Comparison of ENCODE assay signal across 14 mouse cellular contexts in the genomic region with DNA sequence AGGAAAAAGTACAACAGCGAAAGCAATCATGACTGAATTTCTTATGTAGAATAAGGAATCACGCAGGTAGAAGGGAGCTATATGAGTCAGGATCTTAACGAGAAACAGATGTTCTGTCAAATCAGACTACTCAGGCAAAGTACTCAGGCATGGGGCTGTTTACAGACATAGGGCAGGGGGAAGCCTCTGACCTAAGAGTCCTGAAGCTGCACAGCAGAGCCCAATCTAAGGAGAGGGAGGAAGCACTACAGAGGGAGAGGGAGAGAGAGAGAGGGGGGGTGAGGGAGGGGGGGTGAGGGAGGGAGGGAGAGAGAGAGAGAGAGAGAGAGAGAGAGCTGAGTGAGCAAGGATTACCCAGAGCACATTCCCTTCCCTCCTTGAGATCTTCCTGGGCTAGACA. TPM values are rescaled to one million over a fixed set of nuclear protein-coding genes. Genes with fewer than 3 reads are reported as not detected.
DNase-seq lines count a peak whose midpoint lies in the region; ATAC-seq lines count a peak whose summit lies in the region.
"Had no signal": no experiment of that assay in that cellular context is flagged by ENCODE, and none has a peak within 500 bp of the region (broad histone marks: within the 10 kb centered on the region; RNA-seq: fewer than 3 reads in every experiment).

No protein-coding gene starts in this region.

- H3K9ac ChIP-seq in midbrain, embryonic 13.5 days (replicated peaks), result no peak overlapping the region
- no peak overlapping the region for H3K9ac ChIP-seq in embryonic facial prominence, embryonic 13.5 days
- H3K9ac ChIP-seq in neural tube, embryonic 11.5 days (ENCODE audit: low read length), result no peak overlapping the region
- H3K9ac ChIP-seq: heart, embryonic 13.5 days; hindbrain, embryonic 15.5 days; lung, embryonic 14.5 days had no signal

- H3K4me3 ChIP-seq in midbrain, embryonic 10.5 days, result no peak overlapping the region
- H3K4me3 ChIP-seq in midbrain, embryonic 13.5 days (replicated peaks), result no peak overlapping the region
- H3K4me3 ChIP-seq in embryonic facial prominence, embryonic 13.5 days, result no peak overlapping the region
- H3K4me3 ChIP-seq in neural tube, embryonic 11.5 days (ENCODE audit: low read depth, low read length), result no peak overlapping the region
- H3K4me3 ChIP-seq: heart, embryonic 13.5 days; hindbrain, embryonic 15.5 days had no signal

- no peak for ATAC-seq in midbrain, embryonic 13.5 days
- peak; percentile 78 for ATAC-seq in embryonic facial prominence, embryonic 13.5 days (ENCODE audit: insufficient number of reproducible peaks, insufficient read depth, low FRiP score, low TSS enrichment, low read depth)
- ATAC-seq in neural tube, embryonic 11.5 days (ENCODE audit: insufficient read depth, low FRiP score, low TSS enrichment), result no peak

- no peaks in the 10 kb centered on the region for H3K9me3 ChIP-seq in midbrain, embryonic 10.5 days (replicated peaks)
- H3K9me3 ChIP-seq in midbrain, embryonic 13.5 days, result no peaks in the 10 kb centered on the region
- no peaks in the 10 kb centered on the region for H3K9me3 ChIP-seq in embryonic facial prominence, embryonic 13.5 days
- H3K9me3 ChIP-seq in neural tube, embryonic 11.5 days (ENCODE audit: control insufficient read depth, low read length), result no peaks in the 10 kb centered on the region
- H3K9me3 ChIP-seq: heart, embryonic 13.5 days; hindbrain, embryonic 15.5 days had no signal

- no peaks in the 10 kb centered on the region for H3K36me3 ChIP-seq in midbrain, embryonic 10.5 days
- no peaks in the 10 kb centered on the region for H3K36me3 ChIP-seq in midbrain, embryonic 13.5 days
- H3K36me3 ChIP-seq in embryonic facial prominence, embryonic 13.5 days, result no peaks in the 10 kb centered on the region
- no peaks in the 10 kb centered on the region for H3K36me3 ChIP-seq in neural tube, embryonic 11.5 days (ENCODE audit: control insufficient read depth, insufficient read depth, low read length)
- H3K36me3 ChIP-seq: heart, embryonic 13.5 days; hindbrain, embryonic 15.5 days had no signal

- 54% methylated on average over 3 of the region's 3 CpGs for WGBS in midbrain, embryonic 10.5 days
- 50% methylated on average over 3 of the region's 3 CpGs for WGBS in midbrain, embryonic 13.5 days
- 14% methylated on average over 3 of the region's 3 CpGs for WGBS in embryonic facial prominence, embryonic 13.5 days
- 51% methylated on average over 3 of the region's 3 CpGs for WGBS in neural tube, embryonic 11.5 days

- H3K4me2 ChIP-seq in midbrain, embryonic 13.5 days (replicated peaks), result no peak overlapping the region
- no peak overlapping the region for H3K4me2 ChIP-seq in embryonic facial prominence, embryonic 13.5 days
- no peak overlapping the region for H3K4me2 ChIP-seq in neural tube, embryonic 11.5 days (ENCODE audit: low read depth)
- H3K4me2 ChIP-seq: heart, embryonic 13.5 days; hindbrain, embryonic 15.5 days; lung, embryonic 14.5 days had no signal

- no peaks in the 10 kb centered on the region for H3K27me3 ChIP-seq in midbrain, embryonic 10.5 days (ENCODE audit: low read depth, poor library complexity, severe bottlenecking)
- no peaks in the 10 kb centered on the region for H3K27me3 ChIP-seq in midbrain, embryonic 13.5 days
- no peaks in the 10 kb centered on the region for H3K27me3 ChIP-seq in embryonic facial prominence, embryonic 13.5 days
- H3K27me3 ChIP-seq in neural tube, embryonic 11.5 days (ENCODE audit: control insufficient read depth, insufficient read depth, low read length), result no peaks in the 10 kb centered on the region
- H3K27me3 ChIP-seq: heart, embryonic 13.5 days; hindbrain, embryonic 15.5 days had no signal

- DNase-seq in midbrain, embryonic 10.5 days (ENCODE audit: low spot score), result peak; percentile 30
- peak; percentile 80 for DNase-seq in embryo, embryonic 11 days
- peak; percentile 35 for DNase-seq in neural tube, embryonic 11.5 days (ENCODE audit: low spot score)
- no peak for DNase-seq in thymus, postnatal 36 days
- no peak for DNase-seq in thymus, postnatal 4 days
- DNase-seq: adrenal gland, adult 2 months; cerebellum, postnatal 36 days; gastrocnemius, postnatal 25 days; kidney, postnatal 14 days; lung, embryonic 14.5 days had no signal

- H3K27ac ChIP-seq in midbrain, embryonic 10.5 days (replicated peaks), result no peak overlapping the region
- H3K27ac ChIP-seq in midbrain, embryonic 13.5 days, result no peak overlapping the region
- no peak overlapping the region for H3K27ac ChIP-seq in embryonic facial prominence, embryonic 13.5 days
- H3K27ac ChIP-seq in neural tube, embryonic 11.5 days (ENCODE audit: low read depth, low read length), result no peak overlapping the region
- H3K27ac ChIP-seq: heart, embryonic 13.5 days; hindbrain, embryonic 15.5 days had no signal

- peaks cover 16% of the 10 kb centered on the region for H3K4me1 ChIP-seq in midbrain, embryonic 10.5 days
- H3K4me1 ChIP-seq in midbrain, embryonic 13.5 days (replicated peaks), result no peaks in the 10 kb centered on the region
- H3K4me1 ChIP-seq in embryonic facial prominence, embryonic 13.5 days, result no peaks in the 10 kb centered on the region
- H3K4me1 ChIP-seq in neural tube, embryonic 11.5 days (ENCODE audit: control insufficient read depth, insufficient read depth, low read length), result no peaks in the 10 kb centered on the region
- H3K4me1 ChIP-seq: heart, embryonic 13.5 days; hindbrain, embryonic 15.5 days had no signal

RNA-seq across cellular contexts. Expression of gene Epha7, which starts 29.0 kb away (rescaled TPM):
- 68.3 and 73.4 TPM in 2 replicates for polyA plus RNA-seq in midbrain, embryonic 10.5 days (2016; fragmentation: Nextera tagmentation; extraction: Ambion mirVana)
- 61.2 and 69.2 TPM in 2 replicates for polyA plus RNA-seq in midbrain, embryonic 13.5 days (2015; fragmentation: Nextera tagmentation; extraction: Ambion mirVana)
- polyA plus RNA-seq in embryonic facial prominence, embryonic 13.5 days (2015; fragmentation: Nextera tagmentation; extraction: Ambion mirVana), result 51.5 and 61.1 TPM in 2 replicates
- 58.2 and 60.3 TPM in 2 replicates for polyA plus RNA-seq in neural tube, embryonic 11.5 days (2014; fragmentation: Nextera tagmentation; extraction: Ambion mirVana)

Comparison
In these comparisons a context has a peak if more than half of its experiments do, and no peak if none do; other contexts are left out.
1. DNase-seq: peak in midbrain, embryonic 10.5 days (single experiment), embryo, embryonic 11 days (single experiment) and neural tube, embryonic 11.5 days (single experiment); none in thymus, postnatal 36 days (0 of 2) and thymus, postnatal 4 days (single experiment).